Mouse (Mus musculus) embryonic facial prominence, embryonic 13.5 days (tissue): ENCODE measurements around the gene Slamf7. TPM values are rescaled to one million over a fixed set of nuclear protein-coding genes. Genes with fewer than 3 reads are reported as not detected.

Experiments
- ATAC-seq: fragments of 200-750 bp; cut with Nextera tagmentation; 2 replicates; pipeline ENCODE4 v1.8.0; 2017; ENCODE audit warnings: low read depth; ENCODE audit not compliant: insufficient number of reproducible peaks, insufficient read depth, low FRiP score, low TSS enrichment
- H3K27ac ChIP-seq: fragments of 300-500 bp; sonication (generic); 2 replicates; pipeline ENCODE4 v1.5.1; 2015; ENCODE audit warnings: moderate library complexity, mild to moderate bottlenecking, inconsistent platforms
- H3K27me3 ChIP-seq: fragments of 300-500 bp; sonication (generic); 2 replicates; pipeline ENCODE4 v1.6.1; 2015; ENCODE audit warnings: mild to moderate bottlenecking, inconsistent platforms
- H3K36me3 ChIP-seq: fragments of 300-500 bp; sonication (generic); 2 replicates; pipeline ENCODE4 v1.6.1; 2015; ENCODE audit warnings: mild to moderate bottlenecking, inconsistent platforms
- H3K4me1 ChIP-seq: fragments of 300-500 bp; sonication (generic); 2 replicates; pipeline ENCODE4 v1.6.1; 2015; ENCODE audit warnings: inconsistent platforms
- H3K4me2 ChIP-seq: fragments of 300-500 bp; sonication (generic); 2 replicates; pipeline ENCODE4 v1.6.1; 2015; ENCODE audit warnings: moderate library complexity, mild to moderate bottlenecking, inconsistent platforms
- H3K4me3 ChIP-seq: fragments of 300-500 bp; sonication (generic); 2 replicates; pipeline ENCODE4 v1.5.1; 2015; ENCODE audit warnings: mild to moderate bottlenecking, inconsistent platforms
- H3K9ac ChIP-seq: fragments of 300-500 bp; sonication (generic); 2 replicates; pipeline ENCODE4 v1.6.1; 2015; ENCODE audit warnings: mild to moderate bottlenecking, inconsistent platforms
- H3K9me3 ChIP-seq: fragments of 300-500 bp; sonication (generic); 2 replicates; pipeline ENCODE4 v1.6.1; 2016; ENCODE audit warnings: inconsistent platforms
- WGBS: fragments of 180-500 bp; shearing (Covaris S2); methylation state at CpG from one replicate; pipeline ENCODE4 v1.1.7; 2015; ENCODE audit warnings: mixed read lengths; 5-methylcytosine and 5-hydroxymethylcytosine counted together
- polyA plus RNA-seq: library from polyadenylated mRNA; unstranded; fragments of >200 nt; fragmentation: Nextera tagmentation; extraction: Ambion mirVana; gene quantifications from 2 replicates; pipeline ENCODE4 v1.2.1, GENCODE M21; 2015

Slamf7 gene
- polyA plus RNA-seq, 1 experiment from 2014 or later: not detected

GRCm38 (mm10) chr1:171666350-171666749 lies 13.5 kb upstream of the Slamf7 start:
- Histone ChIP-seq H3K4me3 (no peak overlapping the region), H3K27ac (no peak overlapping the region), H3K9ac (no peak overlapping the region), H3K4me2 (no peak overlapping the region), H3K4me1 (no peaks in the 10 kb centered on the region), H3K9me3 (0 out of 2 replicates have a peak, but pooled peaks cover 4% of the 10 kb centered on the region), H3K36me3 (no peaks in the 10 kb centered on the region), H3K27me3 (no peaks in the 10 kb centered on the region)
- ATAC-seq: no peak
- 84% methylated on average over 6 of the region's 6 CpGs for WGBS

DNA sequence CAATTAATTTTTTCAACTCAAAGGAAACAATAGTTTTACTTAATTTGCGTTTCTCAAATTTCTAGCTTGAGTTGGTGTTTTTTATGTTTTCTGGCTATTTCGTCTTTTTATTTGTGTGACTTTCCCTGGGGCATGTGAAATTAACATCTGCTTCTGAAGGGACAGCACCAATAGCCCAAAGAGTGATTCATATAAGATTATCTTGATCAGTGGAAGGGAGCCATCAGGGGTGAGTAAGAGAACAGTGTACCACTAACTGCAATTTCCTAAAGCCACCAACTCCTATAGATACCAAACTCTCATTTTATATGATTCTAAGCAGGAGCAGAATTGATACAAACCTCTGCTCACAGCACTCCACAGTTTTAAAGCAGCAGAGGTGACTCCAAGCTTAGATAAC lies 10.9 kb upstream of the Slamf7 start:
- 77% methylated on average over 2 of the region's 2 CpGs for WGBS
- Histone ChIP-seq H3K27ac (no peak overlapping the region), H3K4me2 (no peak overlapping the region), H3K27me3 (no peaks in the 10 kb centered on the region), H3K36me3 (no peaks in the 10 kb centered on the region), H3K9me3 (0 out of 2 replicates have a peak, but pooled peaks cover 4% of the 10 kb centered on the region), H3K9ac (no peak overlapping the region), H3K4me3 (no peak overlapping the region), H3K4me1 (no peaks in the 10 kb centered on the region)
- ATAC-seq: no peak

GRCm38 (mm10) chr1:171661482-171661881 lies 8.6 kb upstream of the Slamf7 start:
- Histone ChIP-seq H3K9ac (no peak overlapping the region), H3K27ac (no peak overlapping the region), H3K27me3 (no peaks in the 10 kb centered on the region), H3K4me3 (no peak overlapping the region), H3K4me1 (no peaks in the 10 kb centered on the region), H3K9me3 (no peaks in the 10 kb centered on the region), H3K4me2 (no peak overlapping the region), H3K36me3 (no peaks in the 10 kb centered on the region)
- whole genome bisulfite sequencing: 71% methylated on average over 2 of the region's 2 CpGs
- no peak for ATAC-seq

DNA sequence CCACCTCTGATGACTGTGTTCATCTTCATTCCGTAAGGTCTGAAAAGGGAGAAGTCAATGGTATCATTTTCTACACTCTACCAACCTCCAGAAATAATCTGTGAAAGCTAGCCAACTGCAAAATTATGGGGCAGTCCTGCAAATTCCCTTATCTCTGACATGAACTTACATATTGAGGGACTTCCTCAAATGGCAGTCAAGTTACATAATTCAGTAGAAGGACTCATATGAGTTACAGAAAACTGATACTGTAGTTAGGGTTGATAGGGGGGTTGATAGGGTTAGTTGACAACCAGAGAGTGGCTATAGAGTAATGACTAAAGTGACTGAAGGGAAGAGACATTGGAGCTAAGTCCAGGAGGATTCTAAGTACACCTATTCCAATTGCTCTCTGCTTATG lies 7.6 kb upstream of the Slamf7 start:
- 93% methylated on average over 1 of the region's 1 CpGs for WGBS

GRCm38 (mm10) chr1:171658561-171658991 lies 5.7 kb upstream of the Slamf7 start:
- no peak overlapping the region for H3K4me3 ChIP-seq
- no peak overlapping the region for H3K9ac ChIP-seq
- no peaks in the 10 kb centered on the region for H3K4me1 ChIP-seq
- 72% methylated on average over 5 of the region's 5 CpGs for WGBS
- no peak overlapping the region for H3K27ac ChIP-seq
- H3K27me3 ChIP-seq: no peaks in the 10 kb centered on the region
- no peak overlapping the region for H3K4me2 ChIP-seq
- H3K36me3 ChIP-seq: no peaks in the 10 kb centered on the region
- H3K9me3 ChIP-seq: no peaks in the 10 kb centered on the region
- no peak for ATAC-seq

More for the DNA sequence above, 7.6 kb upstream of the Slamf7 start:
- Histone ChIP-seq H3K27me3 (no peaks in the 10 kb centered on the region), H3K4me3 (no peak overlapping the region), H3K4me1 (no peaks in the 10 kb centered on the region), H3K4me2 (no peak overlapping the region), H3K36me3 (no peaks in the 10 kb centered on the region), H3K9me3 (no peaks in the 10 kb centered on the region), H3K9ac (no peak overlapping the region), H3K27ac (no peak overlapping the region)
- ATAC-seq: no peak

DNA sequence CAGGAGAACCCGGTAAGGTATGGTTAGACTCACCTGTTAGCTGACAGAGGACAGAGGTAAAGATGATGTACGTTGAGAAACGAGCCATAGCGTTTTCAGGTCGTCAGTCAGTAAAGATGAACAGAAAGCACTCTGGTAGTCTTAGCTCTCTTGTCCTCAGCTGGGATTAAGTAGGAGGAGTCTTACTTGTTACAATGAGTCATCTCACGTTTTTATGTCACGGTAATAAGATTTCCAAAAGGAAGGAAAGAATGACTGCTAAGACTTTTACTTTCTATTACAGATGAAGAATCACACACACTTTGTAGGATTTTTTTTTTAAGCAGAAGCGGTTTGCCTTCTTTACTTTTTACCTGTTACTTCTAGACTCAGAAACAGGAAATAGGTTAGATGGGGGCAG lies 4.0 kb downstream of the Slamf7 start:
- no peak for ATAC-seq
- H3K27ac ChIP-seq: no peak overlapping the region
- H3K4me2 ChIP-seq: no peak overlapping the region
- H3K4me1 ChIP-seq: no peaks in the 10 kb centered on the region
- 75% methylated on average over 8 of the region's 8 CpGs for WGBS
- no peaks in the 10 kb centered on the region for H3K9me3 ChIP-seq
- H3K27me3 ChIP-seq: no peaks in the 10 kb centered on the region
- no peaks in the 10 kb centered on the region for H3K36me3 ChIP-seq
- no peak overlapping the region for H3K9ac ChIP-seq
- no peak overlapping the region for H3K4me3 ChIP-seq

- H3K4me1 ChIP-seq: no peaks in the 10 kb centered on the region
- H3K4me2 ChIP-seq: no peak overlapping the region
- no peaks in the 10 kb centered on the region for H3K27me3 ChIP-seq
- H3K36me3 ChIP-seq: no peaks in the 10 kb centered on the region
- no peaks in the 10 kb centered on the region for H3K9me3 ChIP-seq
- ATAC-seq: no peak
- WGBS: 79% methylated on average over 5 of the region's 5 CpGs
- no peak overlapping the region for H3K27ac ChIP-seq
- no peak overlapping the region for H3K4me3 ChIP-seq
- no peak overlapping the region for H3K9ac ChIP-seq
Observed at GRCm38 (mm10) chr1:171647716-171648115, 5.1 kb downstream of the Slamf7 start.

GRCm38 (mm10) chr1:171646429-171646940 lies 6.3 kb downstream of the Slamf7 start:
- ATAC-seq: no peak
- 71% methylated on average over 5 of the region's 5 CpGs for WGBS

GRCm38 (mm10) chr1:171643612-171644011 lies 9.2 kb downstream of the Slamf7 start:
- no peak for ATAC-seq
- Histone ChIP-seq H3K27ac (no peak overlapping the region), H3K4me2 (no peak overlapping the region), H3K9me3 (no peaks in the 10 kb centered on the region), H3K27me3 (no peaks in the 10 kb centered on the region), H3K36me3 (no peaks in the 10 kb centered on the region), H3K4me3 (no peak overlapping the region), H3K4me1 (no peaks in the 10 kb centered on the region), H3K9ac (no peak overlapping the region)
- WGBS: 80% methylated on average over 7 of the region's 7 CpGs

More at GRCm38 (mm10) chr1:171646429-171646940, 6.3 kb downstream of the Slamf7 start:
- H3K36me3 ChIP-seq: no peaks in the 10 kb centered on the region
- no peak overlapping the region for H3K4me2 ChIP-seq
- H3K9me3 ChIP-seq: no peaks in the 10 kb centered on the region
- H3K27ac ChIP-seq: no peak overlapping the region
- no peaks in the 10 kb centered on the region for H3K27me3 ChIP-seq
- no peak overlapping the region for H3K4me3 ChIP-seq
- H3K4me1 ChIP-seq: no peaks in the 10 kb centered on the region
- H3K9ac ChIP-seq: no peak overlapping the region

DNA sequence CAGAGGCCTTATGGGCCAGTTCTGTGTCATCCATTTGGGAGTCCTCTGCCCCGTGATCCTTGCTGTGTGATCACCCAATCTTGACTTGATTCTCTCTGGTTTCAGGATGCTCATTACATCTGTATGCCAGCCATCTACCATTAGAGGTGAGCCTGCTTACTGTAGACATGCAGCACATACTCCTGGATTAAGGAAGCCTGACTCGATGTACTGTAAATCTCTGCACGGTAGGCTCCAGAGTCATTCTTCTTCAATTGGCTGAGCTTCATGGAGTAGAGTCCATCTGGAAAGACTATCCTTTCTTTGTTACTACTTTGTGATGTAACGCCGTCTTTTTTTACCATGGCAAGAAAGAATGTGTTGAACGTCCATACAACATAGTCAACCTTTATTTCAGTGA lies 12.0 kb downstream of the Slamf7 start:
- Histone ChIP-seq H3K36me3 (no peaks in the 10 kb centered on the region), H3K4me2 (no peak overlapping the region)
- WGBS: 87% methylated on average over 6 of the region's 6 CpGs

DNA sequence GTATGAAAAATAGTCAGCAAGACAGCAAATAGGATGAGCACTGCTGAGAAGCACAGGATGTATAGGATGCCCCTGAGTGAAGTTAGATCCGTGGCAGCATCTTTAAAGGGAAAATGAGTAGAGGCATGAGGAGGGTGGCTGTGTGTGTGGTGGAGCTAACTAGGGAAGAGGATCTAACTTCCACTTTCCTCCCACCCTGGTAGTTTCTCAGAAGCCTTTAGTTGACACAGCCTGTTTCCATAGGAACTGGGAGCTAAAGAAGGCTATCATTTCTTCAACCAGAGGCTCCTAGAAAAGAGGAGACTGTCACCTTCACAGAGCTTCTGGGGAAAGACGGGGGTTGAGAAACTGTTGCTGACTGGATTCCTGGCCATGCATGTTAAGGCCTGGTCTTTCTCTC lies 14.1 kb downstream of the Slamf7 start:
- no peak overlapping the region for H3K4me2 ChIP-seq
- H3K27me3 ChIP-seq: no peaks in the 10 kb centered on the region
- H3K9me3 ChIP-seq: no peaks in the 10 kb centered on the region
- ATAC-seq: no peak
- no peak overlapping the region for H3K9ac ChIP-seq
- no peaks in the 10 kb centered on the region for H3K36me3 ChIP-seq
- no peak overlapping the region for H3K4me3 ChIP-seq
- H3K27ac ChIP-seq: no peak overlapping the region
- WGBS: 75% methylated on average over 2 of the region's 2 CpGs
- H3K4me1 ChIP-seq: no peaks in the 10 kb centered on the region

More for the DNA sequence above, 12.0 kb downstream of the Slamf7 start:
- no peaks in the 10 kb centered on the region for H3K4me1 ChIP-seq
- no peak overlapping the region for H3K27ac ChIP-seq
- H3K9ac ChIP-seq: no peak overlapping the region
- no peak for ATAC-seq
- no peaks in the 10 kb centered on the region for H3K9me3 ChIP-seq
- H3K27me3 ChIP-seq: no peaks in the 10 kb centered on the region
- no peak overlapping the region for H3K4me3 ChIP-seq

GRCm38 (mm10) chr1:171637101-171637500 lies 15.7 kb downstream of the Slamf7 start:
- no peak overlapping the region for H3K9ac ChIP-seq
- no peaks in the 10 kb centered on the region for H3K4me1 ChIP-seq
- 76% methylated on average over 8 of the region's 8 CpGs for WGBS
- no peak overlapping the region for H3K4me2 ChIP-seq
- no peak overlapping the region for H3K27ac ChIP-seq
- ATAC-seq: no peak
- H3K4me3 ChIP-seq: no peak overlapping the region
- no peaks in the 10 kb centered on the region for H3K9me3 ChIP-seq
- H3K36me3 ChIP-seq: no peaks in the 10 kb centered on the region
- no peaks in the 10 kb centered on the region for H3K27me3 ChIP-seq
